In genomic region chr4:40856571-40856970, GRCm38 (mm10) we compare ENCODE assay signal across 11 mouse cellular contexts.
"Had no signal": no experiment of that assay in that cellular context is flagged by ENCODE, and none has a peak within 500 bp of the region (broad histone marks: within the 10 kb centered on the region; RNA-seq: fewer than 3 reads in every experiment).

No protein-coding gene starts in this region.

- DNase-seq: lung, adult 18-20 months; lung, embryonic 14.5 days; lung, postnatal 10 days; lung, postnatal 4 days; retina, postnatal 1 day; right cerebral cortex, adult 18-20 months; right cerebral cortex, postnatal 14 days; spleen, adult 18-20 months; thymus, adult 18-20 months; thymus, postnatal 25 days; thymus, postnatal 4 days had no signal
